Mouse (Mus musculus): ENCODE results near the gene Pde10a.

Pde10a gene

GRCm38 (mm10) chr17:8581579-8581978 is 56.4 kb downstream of the Pde10a start:
- DNase-seq (ENCODE audit: low spot score), result no peak

DNA sequence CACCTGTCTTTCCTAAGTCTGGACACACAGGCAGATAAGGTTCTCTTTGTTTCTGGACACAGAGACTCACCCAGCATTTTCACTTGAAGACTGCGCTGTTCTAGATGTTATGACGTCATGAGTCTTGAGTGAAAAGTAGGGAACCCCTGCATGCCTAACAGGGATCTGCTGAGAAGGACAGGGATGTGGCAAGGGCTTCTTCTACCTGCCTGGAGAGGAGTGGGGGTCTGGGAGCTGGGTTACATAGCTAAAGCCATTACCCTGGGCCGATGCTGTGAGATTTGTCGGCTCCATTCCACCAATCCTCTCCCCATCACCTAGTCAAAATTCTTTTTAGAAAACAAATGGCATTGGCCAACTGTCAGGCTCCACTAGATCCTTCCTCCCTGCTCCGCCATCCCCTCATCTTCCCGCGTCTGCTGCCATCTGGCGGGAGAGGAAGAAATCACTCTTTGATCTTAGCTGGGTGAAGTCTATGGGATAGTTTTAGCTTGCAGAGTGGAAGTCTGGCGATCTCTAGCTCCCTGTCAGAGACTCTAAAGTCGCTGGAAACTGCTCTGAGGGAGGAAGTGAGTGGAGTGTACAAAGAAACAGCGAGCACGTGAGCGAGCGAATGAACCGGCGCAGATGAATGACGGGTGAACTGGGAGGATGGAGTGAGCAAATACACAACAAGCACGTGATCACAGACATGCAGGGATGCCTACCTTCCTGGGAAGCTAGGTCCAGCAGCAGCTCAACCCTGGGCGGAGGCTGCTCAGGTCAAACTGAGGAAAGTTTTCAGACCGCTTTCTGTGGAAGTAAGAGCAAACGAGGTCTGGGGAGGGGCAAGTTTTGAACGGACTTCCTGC is 67.5 kb downstream of the Pde10a start:
- DNase-seq (ENCODE audit: low spot score), result peak; percentile 29

- peak; percentile 9 for DNase-seq (ENCODE audit: low spot score)
These were observed 72.6 kb downstream of the Pde10a start for GRCm38 (mm10) chr17:8597790-8598189.

DNA sequence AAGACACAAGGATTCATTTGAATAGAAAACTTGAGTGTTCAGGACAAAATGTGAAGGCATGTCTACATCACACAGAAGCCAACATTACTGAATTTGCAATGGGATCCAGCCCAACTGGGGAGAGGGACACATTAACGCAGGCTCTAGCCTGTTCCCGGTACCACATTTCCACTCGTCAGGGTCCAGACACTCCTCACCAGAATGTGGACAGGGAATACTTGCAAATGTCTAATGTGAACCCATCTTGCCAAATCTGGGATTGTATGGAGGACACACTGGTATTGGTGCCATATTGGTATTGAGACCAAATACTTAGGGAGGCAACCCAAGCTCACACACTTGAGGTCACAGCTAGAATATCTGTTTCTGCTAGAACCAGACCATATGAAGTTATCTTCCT is 77.8 kb downstream of the Pde10a start:
- DNase-seq (ENCODE audit: low spot score), result no peak

GRCm38 (mm10) chr17:8605921-8606320 is 80.7 kb downstream of the Pde10a start:
- no peak for DNase-seq (ENCODE audit: low spot score)

GRCm38 (mm10) chr17:8606695-8607094 is 81.5 kb downstream of the Pde10a start:
- no peak for DNase-seq (ENCODE audit: low spot score)

GRCm38 (mm10) chr17:8611916-8612315 is 86.7 kb downstream of the Pde10a start:
- DNase-seq (ENCODE audit: low spot score), result no peak

DNA sequence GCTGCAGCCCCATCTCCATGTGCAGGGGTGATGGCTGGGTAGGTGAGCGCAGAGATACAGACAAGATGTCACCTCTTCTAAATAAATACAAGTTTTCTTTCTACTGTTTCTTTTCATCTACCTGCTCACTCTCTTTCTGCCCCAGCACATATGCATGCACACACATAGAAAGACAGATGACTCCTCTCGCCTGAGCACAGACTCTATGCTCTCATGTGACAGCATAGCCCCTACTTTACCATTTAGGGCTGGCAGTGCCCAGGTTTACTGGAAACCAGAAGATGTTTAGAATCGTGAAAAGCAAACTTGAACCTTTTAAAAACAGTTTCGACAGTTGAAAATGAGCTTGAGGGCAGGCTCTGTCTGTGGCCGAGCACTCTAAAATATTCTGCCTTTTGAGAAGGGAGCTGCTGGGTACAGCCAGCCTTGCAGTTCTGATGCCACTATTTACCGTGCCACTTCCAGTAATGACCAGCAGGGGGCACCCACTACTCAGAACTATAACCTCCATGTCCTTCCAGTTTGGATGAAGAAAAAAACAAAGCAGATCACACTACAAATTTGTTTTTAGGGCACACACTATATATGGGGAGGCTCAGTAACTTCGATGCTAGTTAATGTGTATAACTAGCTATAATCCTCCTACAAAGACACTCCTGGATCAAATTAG is 88.8 kb downstream of the Pde10a start:
- DNase-seq (ENCODE audit: low spot score), result peak; percentile 15

- no peak for DNase-seq (ENCODE audit: low spot score)
These were observed 95.2 kb downstream of the Pde10a start for GRCm38 (mm10) chr17:8620346-8620745.

DNA sequence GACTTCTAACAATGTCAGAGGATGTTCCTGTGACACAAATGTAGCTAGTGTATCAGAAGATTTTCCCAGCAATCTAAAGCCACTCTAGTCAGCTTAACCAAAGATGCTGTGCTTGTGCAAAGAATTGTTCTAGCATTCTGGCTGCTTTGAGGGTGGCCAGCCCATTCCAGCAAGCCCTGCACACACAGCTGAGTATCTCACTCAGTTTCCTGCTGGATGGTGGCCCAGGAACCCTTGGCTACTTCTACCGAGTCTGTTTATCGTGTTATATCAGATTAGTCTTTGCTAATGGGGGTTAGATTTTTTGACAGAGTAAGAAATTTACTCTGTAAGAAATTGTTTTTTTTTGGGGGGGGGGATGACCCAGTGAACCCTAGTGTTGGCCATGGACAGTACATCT is 95.9 kb downstream of the Pde10a start:
- DNase-seq (ENCODE audit: low spot score), result no peak

GRCm38 (mm10) chr17:8621906-8622305 is 96.7 kb downstream of the Pde10a start:
- no peak for DNase-seq (ENCODE audit: low spot score)

GRCm38 (mm10) chr17:8626421-8626820 is 101.2 kb downstream of the Pde10a start:
- no peak for DNase-seq (ENCODE audit: low spot score)

GRCm38 (mm10) chr17:8631701-8632100 is 106.5 kb downstream of the Pde10a start:
- DNase-seq (ENCODE audit: low spot score), result no peak

GRCm38 (mm10) chr17:8633596-8633995 is 108.4 kb downstream of the Pde10a start:
- no peak for DNase-seq (ENCODE audit: low spot score)

DNA sequence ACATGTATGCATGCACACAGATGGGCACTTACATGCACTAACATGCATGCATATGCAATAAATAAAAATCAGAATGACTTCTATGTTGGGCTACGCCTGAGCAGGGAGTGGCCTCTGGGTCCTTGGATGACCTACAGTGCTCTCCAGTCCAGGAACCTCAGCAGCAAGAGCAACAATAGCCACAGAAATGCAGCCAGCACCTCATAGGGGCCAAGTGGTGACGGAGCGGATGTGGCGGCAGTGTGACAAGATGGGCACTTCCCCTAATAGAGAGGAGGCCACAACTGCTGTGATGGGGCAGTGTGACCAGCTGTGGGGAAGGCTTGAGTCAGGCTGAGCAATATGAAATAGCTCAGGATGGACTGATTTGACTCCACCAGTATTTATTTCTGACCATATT is 109.3 kb downstream of the Pde10a start:
- no peak for DNase-seq (ENCODE audit: low spot score)

- DNase-seq (ENCODE audit: low spot score), result no peak
These were observed 111.1 kb downstream of the Pde10a start for GRCm38 (mm10) chr17:8636231-8636630.

- DNase-seq (ENCODE audit: low spot score), result no peak
These were observed 111.5 kb downstream of the Pde10a start for GRCm38 (mm10) chr17:8636691-8637090.

DNA sequence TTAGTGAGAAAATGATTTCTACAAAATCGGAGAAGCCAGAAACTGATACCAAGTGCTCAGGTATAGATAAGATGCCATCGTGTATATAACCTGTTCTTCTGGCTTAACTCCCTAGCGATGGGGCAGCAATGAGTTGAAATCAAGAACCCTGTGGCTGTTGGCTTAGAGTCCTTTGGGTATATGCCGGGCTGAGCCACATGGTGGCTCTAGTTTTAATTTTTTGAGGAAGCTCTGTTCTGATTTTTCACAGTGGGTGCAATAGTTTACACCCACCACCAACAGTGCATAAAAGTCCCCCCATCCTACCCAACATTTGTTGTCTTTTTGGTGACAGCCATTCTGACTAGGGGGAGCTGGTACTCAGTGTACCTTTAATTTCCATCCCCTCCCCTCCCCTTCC is 112.0 kb downstream of the Pde10a start:
- no peak for DNase-seq (ENCODE audit: low spot score)

GRCm38 (mm10) chr17:8639703-8640380 is 114.7 kb downstream of the Pde10a start:
- DNase-seq (ENCODE audit: low spot score), result no peak

- DNase-seq (ENCODE audit: low spot score), result no peak
These were observed 115.7 kb downstream of the Pde10a start for GRCm38 (mm10) chr17:8640741-8641480.

DNA sequence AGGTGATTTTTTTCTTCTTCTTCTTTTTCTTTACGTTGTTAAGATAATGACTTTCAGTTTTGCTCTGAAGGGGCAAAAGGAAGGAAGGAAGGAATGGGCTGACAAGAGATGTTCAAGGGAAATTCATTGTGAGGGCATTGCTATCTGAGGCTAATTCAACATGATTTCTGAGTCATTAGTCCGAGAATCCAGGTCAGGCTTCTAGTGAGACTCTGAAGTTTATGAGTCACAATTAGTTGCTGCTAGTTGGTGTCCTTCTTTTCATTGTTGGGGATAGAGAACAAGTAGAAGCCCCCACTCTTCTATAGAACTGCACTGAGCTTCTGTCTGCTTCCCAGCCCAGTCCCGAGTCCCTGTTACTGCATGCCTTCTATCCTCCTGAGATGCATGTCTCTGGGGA is 116.3 kb downstream of the Pde10a start:
- DNase-seq (ENCODE audit: low spot score), result no peak

- no peak for DNase-seq (ENCODE audit: low spot score)
These were observed 117.2 kb downstream of the Pde10a start for GRCm38 (mm10) chr17:8642356-8642755.

Measured in yolk sac, embryonic 10.5 days (tissue).